Comparison of ENCODE assay signal across 12 mouse cellular contexts in the genomic region with DNA sequence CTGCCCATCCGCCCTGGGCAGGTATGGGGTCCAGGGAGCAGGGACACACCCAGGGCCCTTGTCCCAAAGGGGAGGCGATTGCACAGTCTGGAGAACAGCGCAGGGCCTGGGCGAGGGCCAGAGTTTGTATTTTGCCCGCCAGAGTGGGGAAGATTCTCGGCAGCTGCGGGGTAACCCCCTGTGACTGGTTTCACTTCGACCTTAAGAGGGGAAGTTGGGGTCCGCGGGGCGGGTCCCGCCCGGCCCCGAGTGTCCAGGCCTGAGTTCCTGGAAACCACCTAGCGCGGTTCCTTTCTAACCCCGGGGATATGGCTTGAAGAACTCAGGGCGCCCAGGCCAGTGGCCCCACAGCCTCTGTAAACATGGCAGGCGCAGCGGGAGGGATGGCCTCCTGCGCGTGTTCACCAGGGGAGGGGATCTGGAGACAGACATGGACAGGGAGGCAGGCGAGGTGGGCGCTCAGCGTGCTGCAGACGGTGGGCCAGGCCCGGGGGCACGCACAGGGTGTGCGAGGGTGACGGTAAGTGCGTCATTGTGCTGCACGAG. TPM values are rescaled to one million over a fixed set of nuclear protein-coding genes. Genes with fewer than 3 reads are reported as not detected.
DNase-seq lines count a peak whose midpoint lies in the region; ATAC-seq and TF ChIP-seq lines count a peak whose summit lies in the region.
"Had no signal": no experiment of that assay in that cellular context is flagged by ENCODE, and none has a peak within 500 bp of the region (broad histone marks: within the 10 kb centered on the region; RNA-seq: fewer than 3 reads in every experiment).

No protein-coding gene starts in this region.

- peak; percentile 98 for DNase-seq in heart, adult 11 months
- DNase-seq in heart, postnatal 36 days: no peak
- peak; percentile 95 for DNase-seq in A20 (ENCODE audit: low read depth, low spot score)
- DNase-seq in frontal cortex, adult 2 months (ENCODE audit: extremely low spot score in 1 of 2, low spot score in 1 of 2): no peak
- DNase-seq in urinary bladder, postnatal 10 days (ENCODE audit: low spot score): no peak
- DNase-seq: left cerebral cortex, postnatal 4 days; thymus, postnatal 14 days had no signal

- peaks cover 97% of the 10 kb centered on the region for H3K4me1 ChIP-seq in E14TG2a.4 (replicated peaks; ENCODE audit: low read depth, low read length)

- H3K9me3 ChIP-seq in E14TG2a.4 (ENCODE audit: low read length): no peaks in the 10 kb centered on the region
- H3K9me3 ChIP-seq: heart, embryonic 12.5 days; midbrain, embryonic 15.5 days had no signal

- H3K4me3 ChIP-seq in E14TG2a.4 (replicated peaks; ENCODE audit: low read length): peak overlapping the region; percentile 72
- H3K4me3 ChIP-seq: heart, embryonic 12.5 days; midbrain, embryonic 15.5 days had no signal

- ATAC-seq in monocyte, adult 5-6 weeks (replicated peaks; ENCODE audit: insufficient number of reproducible peaks, low FRiP score, low TSS enrichment, poor library complexity, severe bottlenecking): 0 out of 2 replicates have a peak, but pooled peaks have one; percentile 16
- ATAC-seq: lung, postnatal 0 days had no signal

- TF ChIP-seq CTCF in E14TG2a.4 (conservative IDR thresholded peaks at IDR 0.05; ENCODE audit: low read length): no peak

- intact Hi-C loops in heart, postnatal 36 days (cut with DNase I): no loop called here

- peaks cover 8% of the 10 kb centered on the region; the same call in 1 of the 2 replicates for H3K27me3 ChIP-seq in E14TG2a.4 (ENCODE audit: insufficient read depth, low read length)

- H3K36me3 ChIP-seq in E14TG2a.4 (ENCODE audit: insufficient read depth, low read length): peaks cover 74% of the 10 kb centered on the region

RNA-seq across cellular contexts. Expression of gene Mpv17l2, which starts 7.6 kb away (rescaled TPM):
- total RNA-seq in heart, postnatal 36 days (2021): 10 to 100 TPM; 28.0 to 30.8 TPM
- 2.0 to 11.3 TPM (median 4.8 TPM) in 3 replicates for total RNA-seq in monocyte, adult 5-6 weeks (2017)
- polyA plus RNA-seq in frontal cortex, adult 2 months (2012; rRNA removed): 47.6 and 60.6 TPM in 2 replicates

RNA-seq across cellular contexts. Expression of gene Pik3r2, which starts 8.2 kb away (rescaled TPM):
- total RNA-seq in heart, postnatal 36 days (2021): 10 to 100 TPM; 23.6 to 24.5 TPM
- total RNA-seq in monocyte, adult 5-6 weeks (2017): 5.5 to 12.7 TPM (median 10.3 TPM) in 3 replicates
- polyA plus RNA-seq in frontal cortex, adult 2 months (2012; rRNA removed): 180 and 183 TPM in 2 replicates

RNA-seq across cellular contexts. Expression of gene Rab3a, which starts 13.8 kb away (rescaled TPM):
- total RNA-seq in heart, postnatal 36 days (2021): 10 to 100 TPM; 45.0 to 49.3 TPM
- total RNA-seq in monocyte, adult 5-6 weeks (2017): 0.85 to 5.4 TPM (median 2.5 TPM) in 3 replicates
- 1,054 and 1,113 TPM in 2 replicates for polyA plus RNA-seq in frontal cortex, adult 2 months (2012; rRNA removed)

RNA-seq across cellular contexts. Expression of gene Mast3, which starts 36.5 kb away (rescaled TPM):
- 1 to 10 TPM; 6.4 to 8.9 TPM for total RNA-seq in heart, postnatal 36 days (2021)
- total RNA-seq in monocyte, adult 5-6 weeks (2017): 9.6 to 28.2 TPM (median 11.6 TPM) in 3 replicates
- 178 and 202 TPM in 2 replicates for polyA plus RNA-seq in frontal cortex, adult 2 months (2012; rRNA removed)

RNA-seq across cellular contexts. Expression of gene Il12rb1, which starts 39.9 kb away (rescaled TPM):
- not detected for total RNA-seq in heart, postnatal 36 days (2021)
- total RNA-seq in monocyte, adult 5-6 weeks (2017): 2.7 to 11.0 TPM (median 7.9 TPM) in 3 replicates
- 0.48 and 0.71 TPM in 2 replicates for polyA plus RNA-seq in frontal cortex, adult 2 months (2012; rRNA removed)
- polyA plus RNA-seq: heart, embryonic 12.5 days had no signal

Comparison
In these comparisons a context has a peak if more than half of its experiments do, and no peak if none do; other contexts are left out.
1. DNase-seq: peak in heart, adult 11 months (single experiment) and A20 (single experiment); none in heart, postnatal 36 days (0 of 2), frontal cortex, adult 2 months (0 of 2) and urinary bladder, postnatal 10 days (single experiment).